Mouse (Mus musculus): Measurements from ENCODE around the gene Dbn1.
"Not testable (repeated sequence)": the region's sequence is repeated elsewhere in the genome, so short reads cannot be mapped to it uniquely, and the experiment has no call there.

Gene Dbn1

GRCm38 (mm10) chr13:55450511-55450980, 37.4 kb downstream of the Dbn1 start:
- peak; percentile 74 for DNase-seq (ENCODE audit: low spot score)

GRCm38 (mm10) chr13:55449679-55450441, 38.1 kb downstream of the Dbn1 start:
- DNase-seq (ENCODE audit: low spot score): no peak

GRCm38 (mm10) chr13:55449205-55449604, 38.7 kb downstream of the Dbn1 start:
- DNase-seq (ENCODE audit: low spot score): no peak

DNA sequence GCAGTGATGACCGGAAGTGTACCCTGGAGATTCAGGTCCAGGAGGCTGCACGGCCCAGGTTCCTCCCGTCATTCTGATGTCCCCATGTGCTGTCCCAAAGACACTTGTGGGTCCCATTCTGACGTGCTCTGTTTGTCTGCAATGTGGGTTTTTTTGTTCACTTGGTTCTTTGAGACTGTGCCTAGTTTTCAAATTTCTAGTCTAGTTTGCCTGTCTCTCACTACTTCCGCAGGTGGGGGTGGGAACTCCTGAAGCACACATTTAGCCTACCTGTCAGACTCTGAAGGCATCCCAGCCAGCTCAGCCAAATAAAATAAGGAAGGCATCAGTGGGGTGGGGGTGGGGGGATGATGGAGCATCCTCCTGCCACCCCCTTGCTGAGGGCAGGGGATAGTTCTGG, 39.8 kb downstream of the Dbn1 start:
- no peak for DNase-seq (ENCODE audit: low spot score)

DNA sequence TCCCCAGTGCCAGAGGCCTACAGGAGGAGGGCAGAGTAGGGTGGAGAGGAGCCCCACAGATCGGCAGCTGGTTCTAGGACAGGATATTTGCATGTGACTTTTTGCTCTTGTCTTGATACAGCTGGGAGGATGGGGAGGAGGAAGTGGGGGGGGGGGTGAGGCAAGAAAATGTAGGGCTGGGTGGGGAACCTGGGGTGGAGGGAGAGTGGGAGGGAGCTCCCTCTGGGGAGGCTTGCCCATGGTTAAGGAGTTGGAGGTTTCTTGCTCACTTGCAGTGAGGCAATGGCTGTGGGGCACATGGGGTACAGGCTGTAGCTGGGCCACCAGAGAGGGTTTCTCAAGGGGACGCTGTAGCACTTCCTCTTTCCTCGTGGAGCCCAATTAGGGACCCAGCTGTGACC, 40.4 kb downstream of the Dbn1 start:
- DNase-seq (ENCODE audit: low spot score): no peak

DNA sequence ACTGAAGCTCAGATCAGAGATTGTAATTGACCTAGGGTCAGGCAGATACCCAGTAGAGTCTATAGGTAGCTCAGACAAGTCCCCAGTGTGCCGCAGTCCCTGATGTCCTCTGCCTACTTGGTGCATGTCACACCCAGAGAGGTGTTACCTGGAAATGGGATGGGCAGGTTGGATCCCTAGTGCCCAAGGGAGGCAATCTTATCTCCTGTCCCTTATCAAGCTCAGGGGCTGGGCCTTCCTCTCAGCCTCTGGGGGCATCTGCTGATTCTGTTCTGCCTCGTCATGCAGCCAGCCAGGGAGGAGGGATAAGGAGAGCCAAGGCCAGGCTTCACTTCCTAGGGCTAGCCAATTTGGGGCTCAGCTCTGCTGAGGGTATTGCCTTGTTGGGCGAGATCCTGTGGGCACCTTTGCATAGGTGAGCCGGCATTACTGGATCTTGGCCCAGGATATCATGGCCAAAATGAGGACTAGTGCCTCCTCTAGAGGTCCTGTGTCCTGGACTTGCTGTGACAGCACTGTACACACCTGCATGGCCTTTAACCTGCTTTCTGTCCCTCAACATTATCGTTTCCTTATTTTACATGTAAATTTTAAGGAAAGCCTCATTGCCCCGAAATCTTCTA, 41.3 kb downstream of the Dbn1 start:
- no peak for DNase-seq (ENCODE audit: low spot score)

- DNase-seq (ENCODE audit: low spot score): no peak
Measured at GRCm38 (mm10) chr13:55445361-55446091, 42.4 kb downstream of the Dbn1 start.

DNA sequence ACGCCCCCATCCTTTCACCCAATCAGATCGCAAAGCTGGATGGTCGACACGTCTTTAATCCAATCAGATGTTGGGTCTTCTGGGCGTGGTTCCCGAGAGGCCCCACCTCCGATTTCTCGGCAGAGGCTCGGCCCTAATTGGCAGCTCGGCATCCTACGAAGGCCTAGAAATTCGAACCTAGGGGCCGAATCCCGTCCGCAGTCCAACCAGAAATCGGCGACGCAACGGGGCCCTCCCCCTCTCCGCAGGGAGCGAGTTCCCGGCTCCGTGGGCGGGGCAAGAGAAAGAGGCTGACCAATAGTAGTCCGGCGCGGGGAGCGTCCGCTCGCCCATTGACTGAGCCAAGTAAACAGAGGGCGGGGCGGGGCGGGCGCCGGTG, 43.0 kb downstream of the Dbn1 start, which contains the start of gene Grk6:
Gene Grk6 (plus strand): TSS at position 136 of the 379 bp plus-strand sequence.
- DNase-seq (ENCODE audit: low spot score): peak; percentile 98

DNA sequence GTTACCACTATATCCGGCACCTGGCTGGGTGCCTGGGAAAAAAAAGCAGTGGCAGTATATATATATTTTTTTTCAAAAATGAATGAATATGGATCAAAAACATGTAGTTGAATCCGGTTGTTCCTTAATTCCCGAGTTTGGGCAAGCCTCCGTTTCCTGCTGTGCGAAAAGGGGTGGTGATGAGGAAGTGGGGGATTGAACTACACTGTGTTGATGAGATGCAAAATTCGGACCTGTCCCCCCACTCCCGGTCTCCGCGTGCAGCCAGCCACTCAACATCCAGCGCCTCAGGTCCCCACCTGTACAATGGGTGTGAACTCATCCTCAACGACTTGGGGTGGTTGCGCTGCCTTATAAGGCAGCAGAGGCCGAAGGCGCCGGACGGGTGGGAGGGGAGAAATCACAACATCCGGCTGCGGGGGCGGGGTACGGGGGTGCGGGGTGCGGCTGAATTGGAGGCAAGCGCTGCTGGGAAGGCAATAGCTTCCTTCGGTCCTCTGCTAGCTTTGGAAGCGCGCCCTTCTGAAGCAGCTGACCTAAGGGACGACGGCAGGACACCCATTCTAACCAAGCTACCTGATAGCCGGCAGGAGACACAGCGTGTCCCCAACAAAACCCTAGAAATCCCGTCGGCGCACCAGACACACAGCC, 43.5 kb downstream of the Dbn1 start:
- no peak for DNase-seq (ENCODE audit: low spot score)

- no peak for DNase-seq (ENCODE audit: low spot score)
Measured at GRCm38 (mm10) chr13:55443799-55444285, 44.1 kb downstream of the Dbn1 start.

DNA sequence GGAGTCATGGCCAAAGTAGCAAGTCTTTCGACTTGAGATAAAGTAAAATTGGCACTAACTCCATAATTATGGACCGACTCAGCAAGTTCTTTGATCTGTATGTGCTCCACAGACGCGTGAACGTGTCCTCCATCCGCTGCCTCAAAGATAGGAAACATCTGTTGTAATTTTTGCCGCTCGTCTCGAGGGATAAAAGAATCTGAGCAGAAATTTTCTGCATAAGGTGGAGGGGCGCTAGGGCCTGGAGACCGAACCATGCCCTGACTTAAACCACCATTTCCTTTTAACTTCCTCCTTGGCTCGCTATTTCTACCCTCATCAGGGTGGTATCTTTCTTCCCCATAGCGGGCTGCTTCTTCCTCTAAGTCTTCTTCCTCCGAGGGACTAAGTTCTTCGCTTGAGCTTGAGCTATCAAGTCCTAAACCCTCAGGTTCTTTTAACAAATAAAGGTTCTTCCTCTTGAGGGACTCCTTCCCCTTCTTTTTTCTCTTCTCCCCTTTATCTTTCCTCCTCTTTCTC, 50.7 kb downstream of the Dbn1 start:
- not testable (repeated sequence) for DNase-seq (ENCODE audit: low spot score)

DNA sequence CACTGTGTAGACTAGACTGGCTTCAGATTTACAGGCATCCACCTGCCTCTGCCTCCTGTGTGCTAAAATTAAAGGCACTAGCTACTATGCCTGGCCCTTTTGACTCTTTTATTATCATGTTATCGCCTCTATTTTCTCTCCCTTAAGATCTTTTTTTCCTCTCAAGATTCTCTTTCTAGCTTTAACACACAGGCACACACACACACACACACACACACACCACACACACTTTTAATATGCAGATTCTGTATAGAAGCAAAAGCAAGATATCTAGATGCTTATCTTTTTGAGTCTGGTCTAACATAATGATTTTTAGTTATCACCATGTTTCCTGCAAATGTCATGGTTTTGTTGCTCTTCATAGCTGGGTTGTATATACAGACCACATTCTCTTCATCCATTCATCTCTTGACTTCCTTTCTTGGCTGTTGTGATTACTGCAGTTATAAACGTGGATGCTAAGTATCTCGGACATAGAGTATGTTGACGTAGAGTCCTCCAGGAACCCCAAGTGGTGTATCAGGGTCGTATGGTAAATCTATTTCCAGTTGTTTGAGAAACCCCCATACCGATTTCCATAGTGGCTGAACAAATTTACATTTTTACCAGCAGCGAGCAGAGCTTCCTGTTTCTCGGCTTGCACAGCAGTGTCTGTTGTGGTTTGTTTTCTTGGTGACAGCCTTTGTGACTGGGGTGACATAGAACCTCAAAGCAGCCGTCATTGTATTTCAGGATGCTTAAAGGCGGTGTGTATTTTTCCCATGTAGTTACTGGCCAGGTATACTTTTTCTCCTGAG, 55.8 kb downstream of the Dbn1 start:
- no peak for DNase-seq (ENCODE audit: low spot score)

DNA sequence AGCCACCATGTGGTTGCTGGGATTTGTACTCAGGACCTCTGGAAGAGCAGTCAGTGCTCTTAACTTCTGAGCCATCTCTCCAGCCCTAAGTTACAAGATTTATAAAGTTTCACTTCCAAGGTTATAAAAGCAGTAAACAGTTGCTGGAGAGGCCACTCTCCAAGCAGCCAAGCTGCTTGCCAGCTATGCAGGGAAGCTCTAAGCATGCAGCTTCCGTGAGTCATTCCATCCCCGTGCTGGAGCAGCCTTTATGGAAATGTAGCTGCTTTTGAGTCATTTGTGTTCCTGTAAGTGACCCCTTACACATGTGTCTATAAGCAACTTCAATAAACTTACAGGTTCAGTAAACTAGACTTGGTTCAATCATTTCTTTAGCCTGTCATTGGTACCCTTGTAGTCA, 57.3 kb downstream of the Dbn1 start:
- DNase-seq (ENCODE audit: low spot score): no peak

DNA sequence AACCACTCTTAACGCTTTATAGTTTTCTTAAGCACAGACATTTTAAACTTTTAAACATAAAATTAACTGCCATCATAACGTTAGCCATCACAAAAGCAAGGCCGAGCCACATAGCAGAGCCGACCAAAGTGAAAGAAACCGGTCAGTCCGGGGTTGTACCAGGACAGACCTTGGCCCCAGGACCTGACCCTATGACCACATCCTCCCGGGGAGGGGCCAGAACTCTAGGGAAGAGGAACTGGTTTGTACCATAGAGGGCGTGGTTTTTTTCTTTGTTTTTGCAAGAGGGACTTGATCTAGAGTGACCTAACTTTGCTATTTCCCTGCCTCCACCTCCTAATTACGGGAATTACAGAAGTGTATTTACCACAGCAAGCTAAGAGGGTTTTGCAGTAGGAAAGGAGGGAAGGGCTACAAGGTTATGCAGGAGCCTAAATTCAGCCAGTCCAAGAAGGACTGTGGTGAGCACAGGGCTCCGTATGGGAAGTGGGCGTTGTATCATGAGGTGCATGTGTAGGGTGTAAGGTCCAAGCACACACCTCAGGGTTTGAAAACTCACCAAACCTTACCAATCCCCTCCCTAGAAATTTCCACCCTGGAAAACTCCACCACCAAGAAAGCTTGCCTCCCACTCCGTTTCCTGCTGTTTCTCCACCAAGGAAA, 58.6 kb downstream of the Dbn1 start:
- DNase-seq (ENCODE audit: low spot score): peak; percentile 80

DNA sequence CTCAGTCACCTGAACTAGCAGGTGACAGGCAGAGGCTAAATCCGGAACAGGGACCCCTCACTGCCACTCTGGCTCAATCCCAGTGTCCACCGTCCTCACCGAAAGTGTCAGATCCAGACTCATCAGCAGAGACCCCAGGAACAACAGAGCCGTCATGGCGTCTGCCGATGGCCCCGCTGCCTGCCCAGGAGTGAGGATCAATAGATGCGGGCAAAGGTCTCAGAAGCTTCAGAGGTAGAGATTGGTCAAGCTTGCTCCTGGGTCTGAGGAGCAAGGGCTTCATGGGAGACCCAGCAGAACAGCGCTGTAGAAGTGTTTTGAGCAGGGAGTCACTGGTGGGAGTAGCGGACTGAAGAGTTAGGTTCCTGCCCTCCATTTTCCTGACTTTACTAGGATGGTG, 61.3 kb downstream of the Dbn1 start, which contains the start of gene F12:
Gene F12 (minus strand): TSS at position 181 of the 400 bp plus-strand sequence.
- DNase-seq (ENCODE audit: low spot score): no peak

Measured in testis, postnatal 10 days (tissue).